Mouse (Mus musculus) heart, adult 2 months (tissue): ENCODE measurements around the gene C1qc. TPM values are rescaled to one million over a fixed set of nuclear protein-coding genes. Genes with fewer than 3 reads are reported as not detected.
A peak's percentile ranks its signal among the peaks of the same experiment; 100 is the strongest.

Source experiments
- DNase-seq, 2 experiments: peaks; one replicate each; pipeline ENCODE4 v3.0.0; 2021
- H3K27ac ChIP-seq: fragments of 200-600 bp; 2 replicates; pipeline ENCODE4 v1.8.1; 2022
- H3K27me3 ChIP-seq: fragments of 200-500 bp; 2 replicates; pipeline ENCODE4 v1.6.1; 2012; ENCODE audit warnings: mild to moderate bottlenecking, low read length, inconsistent platforms, mixed read lengths; ENCODE audit not compliant: control insufficient read depth, insufficient read depth
- H3K36me3 ChIP-seq: fragments of 200-500 bp; 2 replicates; pipeline ENCODE4 v1.6.1; 2012; ENCODE audit warnings: low read length, inconsistent platforms; ENCODE audit not compliant: control insufficient read depth, insufficient read depth
- H3K4me1 ChIP-seq: fragments of 200-500 bp; 2 replicates; pipeline ENCODE4 v1.6.1; 2011; ENCODE audit warnings: low read length; ENCODE audit not compliant: control insufficient read depth, insufficient read depth
- H3K4me3 ChIP-seq: fragments of 200-600 bp; 2 replicates; pipeline ENCODE4 v1.8.1; 2022
- H3K79me2 ChIP-seq: fragments of 200-500 bp; replicated peaks from 2 replicates; pipeline ENCODE4 v1.6.1; 2012; ENCODE audit warnings: mild to moderate bottlenecking, inconsistent platforms, low read length, moderate library complexity, mixed read lengths; ENCODE audit not compliant: control insufficient read depth, insufficient read depth
- H3K9ac ChIP-seq: fragments of 200-500 bp; 2 replicates; pipeline ENCODE4 v1.6.1; 2012; ENCODE audit warnings: low read depth, mild to moderate bottlenecking, control low read depth, inconsistent platforms, low read length, mixed read lengths
- CTCF ChIP-seq: fragments of 200-600 bp; IDR thresholded peaks from 2 replicates; pipeline ENCODE4 v1.8.1; 2022; ENCODE audit warnings: antibody characterized with exemption, mild to moderate bottlenecking, moderate library complexity
- EP300 ChIP-seq: fragments of 200-500 bp; IDR thresholded peaks from 2 replicates; pipeline ENCODE4 v1.6.1; 2011; ENCODE audit warnings: low read depth, low read length, control low read depth; ENCODE audit not compliant: insufficient read depth
- POLR2A ChIP-seq: fragments of 200-500 bp; IDR thresholded peaks from 2 replicates; pipeline ENCODE4 v1.6.1; 2011; ENCODE audit warnings: mild to moderate bottlenecking, low read depth, low read length, control low read depth; ENCODE audit not compliant: insufficient read depth
- WGBS: fragments of 180-500 bp; shearing (Covaris S2); methylation state at CpG from one replicate; pipeline ENCODE4 v1.1.7; 2018; 5-methylcytosine and 5-hydroxymethylcytosine counted together
- intact Hi-C: fragments of 180-260 bp; cut with DNase I; formaldehyde crosslinking; loops from one replicate; pipeline ENCODE4 v1.15.1; 2025
- polyA plus RNA-seq: library from polyadenylated mRNA; depleted of rRNA; stranded (reverse); fragments of >200 nt; gene quantifications from 2 replicates; pipeline ENCODE4 v1.2.3, GENCODE M21; 2012
- total RNA-seq, 2 experiments: library from RNA; stranded (reverse); gene quantifications; 2 replicates each; pipeline ENCODE4 v1.2.3; 2021

C1qc gene
- total and polyA plus RNA-seq, 3 experiments = 39.6 to 63.2 (median 41.5) TPM

DNA sequence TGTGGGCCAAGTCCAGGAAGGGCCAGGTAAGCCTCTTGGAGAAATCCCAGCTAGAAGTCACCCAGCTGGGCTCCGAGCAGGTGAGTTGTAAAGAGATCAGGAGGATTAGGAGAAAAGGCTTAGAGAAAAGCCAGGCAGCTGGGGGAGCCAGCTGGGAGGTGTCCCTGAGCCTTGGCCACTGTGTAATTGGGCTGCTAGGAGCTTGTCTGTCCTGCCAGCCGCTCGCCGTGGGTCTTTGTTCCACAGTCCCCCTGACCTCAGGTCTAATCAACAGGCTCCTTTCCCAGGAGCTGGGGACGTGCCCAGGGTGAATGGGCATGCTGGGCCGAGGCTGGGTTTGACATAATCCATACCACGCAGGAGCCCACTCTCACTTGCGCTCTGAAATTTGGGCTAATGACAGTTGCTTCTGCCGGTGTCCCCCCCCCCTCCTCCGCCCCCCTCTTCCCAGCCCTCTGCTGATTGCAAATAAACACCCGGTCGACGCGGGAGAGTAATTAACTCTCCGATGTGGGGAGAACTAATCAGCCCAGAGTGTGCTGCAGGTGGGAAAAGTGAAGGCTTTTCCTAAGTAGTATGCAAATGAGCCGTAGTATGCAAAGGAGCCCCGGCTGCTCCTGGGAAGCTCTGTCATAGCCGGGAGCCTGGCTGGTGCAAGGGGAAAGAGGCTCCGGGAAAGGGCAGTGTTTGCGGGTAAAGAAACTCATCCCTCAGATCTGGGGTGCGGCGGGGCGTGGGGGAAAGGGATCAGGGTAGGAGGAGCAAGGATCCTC lies 12.1 kb upstream of the C1qc start:
- Histone ChIP-seq H3K4me3 (no peak overlapping the region), H3K27ac (no peak overlapping the region), H3K27me3 (0 out of 2 replicates have a peak, but pooled peaks cover 5% of the 10 kb centered on the region), H3K79me2 (no peaks in the 10 kb centered on the region), H3K36me3 (no peaks in the 10 kb centered on the region), H3K4me1 (no peaks in the 10 kb centered on the region), H3K9ac (no peak overlapping the region)
- DNase-seq = no peak
- no peak for TF ChIP-seq CTCF
- no peak for TF ChIP-seq EP300
- no peak for TF ChIP-seq POLR2A
- WGBS = 3% methylated on average over 23 of the region's 23 CpGs
- intact Hi-C loops = loop anchor here (5.0 kb wide), 1 partner anchor 77 kb away; no protein-coding TSS in a partner anchor

- intact Hi-C loops = no loop called here
- no peaks in the 10 kb centered on the region for H3K36me3 ChIP-seq
- DNase-seq = no peak
- H3K27me3 ChIP-seq = no peaks in the 10 kb centered on the region; the same call in 1 of the 2 replicates
- H3K79me2 ChIP-seq = no peaks in the 10 kb centered on the region
- TF ChIP-seq POLR2A = no peak
- peak; percentile 52 for TF ChIP-seq CTCF
- H3K9ac ChIP-seq = no peak overlapping the region
- H3K27ac ChIP-seq = no peak overlapping the region
- no peak overlapping the region for H3K4me3 ChIP-seq
- H3K4me1 ChIP-seq = no peaks in the 10 kb centered on the region
- 61% methylated on average over 7 of the region's 7 CpGs for WGBS
These were observed 6.3 kb upstream of the C1qc start for GRCm38 (mm10) chr4:136899154-136899553.

DNA sequence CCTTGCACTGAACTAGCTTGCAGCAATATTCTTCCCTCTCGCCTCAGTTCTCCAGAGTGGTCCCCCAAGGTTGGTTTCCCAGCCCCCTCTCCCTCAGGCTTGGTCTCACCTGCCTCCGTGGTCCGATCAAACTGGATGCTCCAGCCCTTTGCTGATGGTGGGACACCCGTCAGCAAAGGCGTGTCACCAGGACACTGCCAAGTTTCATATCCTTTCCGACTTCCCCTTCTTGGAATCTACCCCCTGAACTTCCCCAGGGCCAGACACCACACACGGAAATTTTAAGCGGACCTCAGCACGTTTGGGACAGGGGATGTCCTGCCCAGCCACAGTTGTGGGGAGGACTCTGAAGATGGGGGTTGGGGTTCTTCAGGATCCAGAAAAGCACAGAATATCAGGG lies 5.8 kb upstream of the C1qc start, which contains the start of gene C1qa:
TSS of gene C1qa (minus strand) at position 167 of the 400 bp plus-strand sequence.
- DNase-seq = peak; percentile 24 to 61
- H3K4me1 ChIP-seq = no peaks in the 10 kb centered on the region
- no peaks in the 10 kb centered on the region; the same call in 1 of the 2 replicates for H3K27me3 ChIP-seq
- H3K27ac ChIP-seq = no peak within 1 kb of the TSS
- 54% methylated on average over 9 of the region's 9 CpGs for WGBS
- intact Hi-C loops = no loop called here
- H3K79me2 ChIP-seq = no peaks in the 10 kb centered on the region
- H3K9ac ChIP-seq = peak within 1 kb of the TSS; percentile 25
- TF ChIP-seq POLR2A (peak; percentile 65; the same call in 1 of the 2 replicates), EP300 (no peak), CTCF (no peak)
- no peaks in the 10 kb centered on the region for H3K36me3 ChIP-seq
- H3K4me3 ChIP-seq = no peak within 1 kb of the TSS

- no peak overlapping the region for H3K9ac ChIP-seq
- no peaks in the 10 kb centered on the region; the same call in 1 of the 2 replicates for H3K27me3 ChIP-seq
- H3K4me1 ChIP-seq = no peaks in the 10 kb centered on the region
- no peak for TF ChIP-seq EP300
- TF ChIP-seq POLR2A = no peak
- TF ChIP-seq CTCF = no peak
- no peaks in the 10 kb centered on the region for H3K79me2 ChIP-seq
- no peak overlapping the region for H3K27ac ChIP-seq
- intact Hi-C loops = no loop called here
- DNase-seq = no peak
- H3K4me3 ChIP-seq = no peak overlapping the region
- no peaks in the 10 kb centered on the region for H3K36me3 ChIP-seq
- 63% methylated on average over 9 of the region's 9 CpGs for WGBS
These were observed 5.3 kb upstream of the C1qc start for GRCm38 (mm10) chr4:136898084-136898598.

- Histone ChIP-seq H3K4me3 (no peak overlapping the region), H3K27ac (no peak overlapping the region), H3K9ac (no peak overlapping the region), H3K36me3 (no peaks in the 10 kb centered on the region), H3K4me1 (no peaks in the 10 kb centered on the region), H3K79me2 (no peaks in the 10 kb centered on the region), H3K27me3 (no peaks in the 10 kb centered on the region; the same call in 1 of the 2 replicates)
- peak; percentile 13 to 22 for DNase-seq
- WGBS = 35% methylated on average over 10 of the region's 10 CpGs
- intact Hi-C loops = no loop called here
- TF ChIP-seq EP300 = no peak
- no peak for TF ChIP-seq POLR2A
- no peak for TF ChIP-seq CTCF
These were observed 3.6 kb upstream of the C1qc start for GRCm38 (mm10) chr4:136896461-136896860.

GRCm38 (mm10) chr4:136895861-136896260 lies 3.0 kb upstream of the C1qc start:
- intact Hi-C loops = no loop called here
- Histone ChIP-seq H3K36me3 (no peaks in the 10 kb centered on the region), H3K4me3 (no peak overlapping the region), H3K79me2 (no peaks in the 10 kb centered on the region), H3K4me1 (no peaks in the 10 kb centered on the region), H3K27ac (no peak overlapping the region), H3K9ac (no peak overlapping the region), H3K27me3 (no peaks in the 10 kb centered on the region; the same call in 1 of the 2 replicates)
- WGBS = 6% methylated on average over 15 of the region's 15 CpGs
- peak; percentile 36 to 44 for DNase-seq
- TF ChIP-seq CTCF (no peak), POLR2A (0 out of 2 replicates have a peak, but pooled peaks have one; percentile 14)
